13 mouse cellular contexts compared by ENCODE assay signal in genomic region chr8:122038076-122038475, GRCm38 (mm10).
"Had no signal": no experiment of that assay in that cellular context is flagged by ENCODE, and none has a peak within 500 bp of the region (broad histone marks: within the 10 kb centered on the region; RNA-seq: fewer than 3 reads in every experiment).

No protein-coding gene starts in this region.

- H3K9me3 ChIP-seq: limb, embryonic 10.5 days; liver, embryonic 15.5 days; midbrain, embryonic 12.5 days; stomach, embryonic 15.5 days had no signal

- DNase-seq: kidney, postnatal 10 days; lung, embryonic 14.5 days; lung, postnatal 10 days; right cerebral cortex, postnatal 14 days; thymus, adult 2 months; thymus, postnatal 25 days had no signal

- H3K27me3 ChIP-seq: midbrain, embryonic 12.5 days; stomach, embryonic 15.5 days had no signal

- H3K4me1 ChIP-seq: liver, embryonic 15.5 days; midbrain, embryonic 12.5 days; stomach, embryonic 15.5 days had no signal

- ATAC-seq: midbrain, embryonic 16.5 days had no signal

- H3K36me3 ChIP-seq: limb, embryonic 10.5 days; liver, embryonic 15.5 days; midbrain, embryonic 12.5 days; stomach, embryonic 15.5 days had no signal

- H3K4me3 ChIP-seq: left cerebral cortex, adult 2 months; limb, embryonic 10.5 days; liver, embryonic 15.5 days; midbrain, embryonic 12.5 days; stomach, embryonic 15.5 days had no signal

- H3K9ac ChIP-seq: liver, embryonic 15.5 days; lung, embryonic 14.5 days; midbrain, embryonic 12.5 days; stomach, embryonic 15.5 days had no signal

- H3K4me2 ChIP-seq: liver, embryonic 11.5 days; liver, embryonic 15.5 days; lung, embryonic 14.5 days; midbrain, embryonic 12.5 days; stomach, embryonic 15.5 days had no signal

- H3K27ac ChIP-seq: left cerebral cortex, adult 2 months; limb, embryonic 10.5 days; liver, embryonic 15.5 days; midbrain, embryonic 12.5 days; stomach, embryonic 15.5 days had no signal
